8 mouse cellular contexts compared by ENCODE assay signal in genomic region chr6:120666761-120667421, GRCm38 (mm10). TPM values are rescaled to one million over a fixed set of nuclear protein-coding genes. Genes with fewer than 3 reads are reported as not detected.
A peak's percentile ranks its signal among the peaks of the same experiment; 100 is the strongest.
DNase-seq lines count a peak whose midpoint lies in the region; ATAC-seq and TF ChIP-seq lines count a peak whose summit lies in the region.

No protein-coding gene starts in this region.

- H3K9ac ChIP-seq in embryonic facial prominence, embryonic 14.5 days (ENCODE audit: low read depth, low read length), result peak overlapping the region; percentile 78
- peak overlapping the region; percentile 82 for H3K9ac ChIP-seq in liver, adult 2 months (ENCODE audit: low read depth, low read length)
- H3K9ac ChIP-seq in neural tube, embryonic 11.5 days (ENCODE audit: low read length), result peak overlapping the region; percentile 97

- TF ChIP-seq POLR2A in bone marrow macrophage, adult 2 months (IDR thresholded peaks at IDR 0.05; ENCODE audit: borderline replicate concordance, low read depth, low read length), result no peak
- no peak for TF ChIP-seq POLR2A in liver, adult 2 months (IDR thresholded peaks at IDR 0.05; ENCODE audit: extremely low read depth, insufficient read depth, low read length)

- H3K4me2 ChIP-seq in embryonic facial prominence, embryonic 14.5 days (ENCODE audit: low read depth, low read length), result peak overlapping the region; percentile 82
- H3K4me2 ChIP-seq in neural tube, embryonic 11.5 days (ENCODE audit: low read depth), result peak overlapping the region; percentile 78

- H3K27me3 ChIP-seq in C2C12 (ENCODE audit: control insufficient read depth, insufficient read depth, insufficient read length), result peaks cover 62% of the 10 kb centered on the region
- H3K27me3 ChIP-seq in embryonic facial prominence, embryonic 14.5 days (replicated peaks; ENCODE audit: control insufficient read depth, insufficient read depth, low read length), result 0 out of 2 replicates have a peak, but pooled peaks cover 3% of the 10 kb centered on the region
- H3K27me3 ChIP-seq in liver, adult 2 months (ENCODE audit: control insufficient read depth, insufficient read depth, low read length), result no peaks in the 10 kb centered on the region
- no peaks in the 10 kb centered on the region for H3K27me3 ChIP-seq in neural tube, embryonic 11.5 days (ENCODE audit: control insufficient read depth, insufficient read depth, low read length)

- no peaks in the 10 kb centered on the region for H3K79me3 ChIP-seq in C2C12 (ENCODE audit: low read depth)

- no peaks in the 10 kb centered on the region for H3K9me3 ChIP-seq in embryonic facial prominence, embryonic 14.5 days (ENCODE audit: control insufficient read depth, low read length)
- H3K9me3 ChIP-seq in neural tube, embryonic 11.5 days (ENCODE audit: control insufficient read depth, low read length), result no peaks in the 10 kb centered on the region

- no peaks in the 10 kb centered on the region for H3K79me2 ChIP-seq in C2C12 (ENCODE audit: control insufficient read depth, insufficient read depth)
- H3K79me2 ChIP-seq in liver, adult 2 months (ENCODE audit: control insufficient read depth, insufficient read depth, low read length), result peaks cover 9% of the 10 kb centered on the region; the same call in 1 of the 2 replicates

- H3K27ac ChIP-seq in bone marrow macrophage, adult 2 months (ENCODE audit: insufficient read depth, low read depth, low read length), result no peak overlapping the region
- peak overlapping the region; percentile 94 for H3K27ac ChIP-seq in embryonic facial prominence, embryonic 14.5 days (replicated peaks; ENCODE audit: low read depth, low read length)
- H3K27ac ChIP-seq in liver, adult 2 months (replicated peaks; ENCODE audit: insufficient read depth, low read depth, low read length), result peak overlapping the region; percentile 72
- H3K27ac ChIP-seq in neural tube, embryonic 11.5 days (ENCODE audit: low read depth, low read length), result peak overlapping the region; percentile 100

- H3ac ChIP-seq in C2C12 (ENCODE audit: control insufficient read depth, insufficient read length, low read depth), result peak overlapping the region; percentile 73

- TF ChIP-seq CTCF in C2C12 (IDR thresholded peaks at IDR 0.05; ENCODE audit: control insufficient read depth, insufficient read depth, insufficient read length), result no peak
- no peak for TF ChIP-seq CTCF in bone marrow macrophage, adult 2 months (IDR thresholded peaks at IDR 0.05; ENCODE audit: low read depth, low read length)
- no peak for TF ChIP-seq CTCF in liver, adult 2 months (IDR thresholded peaks at IDR 0.05; ENCODE audit: low read depth, low read length)

- DNase-seq in embryonic facial prominence, embryonic 14.5 days (ENCODE audit: low spot score), result peak; percentile 51
- peak; percentile 38 for DNase-seq in heart, adult 8-10 months (ENCODE audit: low spot score)
- peak; percentile 24 to 30 for DNase-seq in kidney, adult 8-10 months
- DNase-seq in liver, adult 2 months (ENCODE audit: extremely low read depth, low read depth, low spot score), result no peak
- peak; percentile 73 for DNase-seq in neural tube, embryonic 11.5 days (ENCODE audit: low spot score)
- peak; percentile 68 for DNase-seq in testis, postnatal 10 days (ENCODE audit: low spot score)

- ATAC-seq in embryonic facial prominence, embryonic 14.5 days (ENCODE audit: low read depth), result peak; percentile 27
- ATAC-seq in neural tube, embryonic 11.5 days (ENCODE audit: insufficient read depth, low FRiP score, low TSS enrichment), result peak; percentile 38

- H3K4me1 ChIP-seq in bone marrow macrophage, adult 2 months (ENCODE audit: control insufficient read depth, insufficient read depth, low read length), result no peaks in the 10 kb centered on the region
- 0 out of 2 replicates have a peak, but pooled peaks cover 5% of the 10 kb centered on the region for H3K4me1 ChIP-seq in embryonic facial prominence, embryonic 14.5 days (ENCODE audit: control insufficient read depth, insufficient read depth, low read length)
- peaks cover 3% of the 10 kb centered on the region; the same call in 1 of the 2 replicates for H3K4me1 ChIP-seq in liver, adult 2 months (ENCODE audit: control insufficient read depth, insufficient read depth, low read length)
- H3K4me1 ChIP-seq in neural tube, embryonic 11.5 days (ENCODE audit: control insufficient read depth, insufficient read depth, low read length), result peaks cover 5% of the 10 kb centered on the region; the same call in 1 of the 2 replicates

- peak overlapping the region; percentile 18 for H3K4me3 ChIP-seq in C2C12 (ENCODE audit: insufficient read depth, poor library complexity, severe bottlenecking)
- peak overlapping the region; percentile 53 for H3K4me3 ChIP-seq in bone marrow macrophage, adult 2 months (ENCODE audit: insufficient read depth, low read length)
- peak overlapping the region; percentile 83 for H3K4me3 ChIP-seq in embryonic facial prominence, embryonic 14.5 days (ENCODE audit: low read depth, low read length)
- peak overlapping the region; percentile 66 for H3K4me3 ChIP-seq in liver, adult 2 months (ENCODE audit: insufficient read depth, low read depth, low read length)
- H3K4me3 ChIP-seq in neural tube, embryonic 11.5 days (ENCODE audit: low read depth, low read length), result peak overlapping the region; percentile 93

- WGBS in embryonic facial prominence, embryonic 14.5 days, result 1% methylated on average over 24 of the region's 87 CpGs
- WGBS in liver, adult 2 months, result 1% methylated on average over 87 of the region's 87 CpGs
- under 1% methylated on average over 86 of the region's 87 CpGs for WGBS in neural tube, embryonic 11.5 days

- no peaks in the 10 kb centered on the region for H3K36me3 ChIP-seq in C2C12 (ENCODE audit: control insufficient read depth, insufficient read depth)
- H3K36me3 ChIP-seq in embryonic facial prominence, embryonic 14.5 days (ENCODE audit: control insufficient read depth, insufficient read depth, low read length), result no peaks in the 10 kb centered on the region
- no peaks in the 10 kb centered on the region for H3K36me3 ChIP-seq in liver, adult 2 months (ENCODE audit: control insufficient read depth, insufficient read depth, low read length)
- H3K36me3 ChIP-seq in neural tube, embryonic 11.5 days (ENCODE audit: control insufficient read depth, insufficient read depth, low read length), result no peaks in the 10 kb centered on the region

TF ChIP-seq in C2C12, 6 proteins besides CTCF, POLR2A, EP300 and RAD21:
- no peak for TF ChIP-seq MAX (IDR thresholded peaks at IDR 0.05)
- no peak for TF ChIP-seq MYOG (IDR thresholded peaks at IDR 0.05; ENCODE audit: control insufficient read depth, extremely low read depth, insufficient read length)
- TF ChIP-seq MYOD1 (IDR thresholded peaks at IDR 0.05; ENCODE audit: control insufficient read depth, insufficient read length, low read depth), result no peak
- TF ChIP-seq USF1 (IDR thresholded peaks at IDR 0.05; ENCODE audit: low read depth), result no peak
- TF ChIP-seq CEBPB (IDR thresholded peaks at IDR 0.05; ENCODE audit: low read depth), result no peak
- TF ChIP-seq FOSL1 (IDR thresholded peaks at IDR 0.05; ENCODE audit: insufficient read depth, low read length, poor library complexity, severe bottlenecking), result no peak

RNA-seq across cellular contexts. Expression of gene Cecr2, which starts 0.7 kb away (rescaled TPM):
- polyA plus RNA-seq in C2C12 (2012; fragmentation: generic; extraction: Trizol), result 0.01 TPM
- not detected in 2 replicates for polyA plus RNA-seq in bone marrow macrophage, adult 2 months (2012; ENCODE audit: insufficient read depth, insufficient read length, missing spikeins)
- 3.1 and 3.7 TPM in 2 replicates for polyA plus RNA-seq in embryonic facial prominence, embryonic 14.5 days (2014; fragmentation: Nextera tagmentation; extraction: Ambion mirVana)
- 10 to 100 TPM in 3 of 4 experiments, 1 to 10 TPM in 1; 9.2 to 22.1 (median 14.6) TPM for total RNA-seq in heart, adult 8-10 months (2022)
- total RNA-seq in liver, adult 2 months (2014; rRNA removed), result 9.3 and 12.3 TPM in 2 replicates
- 4.3 and 5.1 TPM in 2 replicates for polyA plus RNA-seq in liver, adult 2 months (2012; rRNA removed)
- 18.2 and 20.7 TPM in 2 replicates for polyA plus RNA-seq in neural tube, embryonic 11.5 days (2014; fragmentation: Nextera tagmentation; extraction: Ambion mirVana)

Comparison
In these comparisons a context has a peak if more than half of its experiments do, and no peak if none do; other contexts are left out.
1. H3K4me3 ChIP-seq: peak in every context shown above with its lines; median percentile 93 in neural tube, embryonic 11.5 days; 83 in embryonic facial prominence, embryonic 14.5 days; 66 in liver, adult 2 months; 53 in bone marrow macrophage, adult 2 months; 18 in C2C12.